Mouse (Mus musculus) right cerebral cortex, adult 2 months (tissue): ENCODE results near the gene Frmpd2.

ENCODE experiments used
- DNase-seq, 2 experiments: peaks; one replicate each; pipeline ENCODE4 v3.0.0; 2021 to 2022; ENCODE audit warnings: low spot score in 2 of 2

Frmpd2 gene

DNA sequence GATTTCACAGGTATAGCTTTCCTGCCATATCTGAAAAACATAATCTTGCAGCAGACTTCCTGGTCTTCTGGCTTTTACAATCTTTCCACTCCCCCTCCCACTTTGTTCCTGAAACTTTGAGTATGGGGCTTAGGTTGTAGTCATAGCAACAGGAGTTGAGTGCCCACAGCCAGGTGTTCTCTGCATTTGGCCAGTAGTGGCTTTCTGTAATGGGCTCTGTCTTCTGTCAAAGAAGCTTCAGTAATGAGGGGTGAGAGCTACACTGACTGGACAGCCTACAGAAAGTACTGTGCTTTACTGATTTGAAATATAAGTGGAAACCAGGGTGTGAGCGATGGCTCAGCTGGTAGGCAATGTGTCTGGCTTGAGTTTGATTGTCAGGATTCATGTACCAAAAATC, 37.2 kb downstream of the Frmpd2 start:
- DNase-seq, result no peak

DNA sequence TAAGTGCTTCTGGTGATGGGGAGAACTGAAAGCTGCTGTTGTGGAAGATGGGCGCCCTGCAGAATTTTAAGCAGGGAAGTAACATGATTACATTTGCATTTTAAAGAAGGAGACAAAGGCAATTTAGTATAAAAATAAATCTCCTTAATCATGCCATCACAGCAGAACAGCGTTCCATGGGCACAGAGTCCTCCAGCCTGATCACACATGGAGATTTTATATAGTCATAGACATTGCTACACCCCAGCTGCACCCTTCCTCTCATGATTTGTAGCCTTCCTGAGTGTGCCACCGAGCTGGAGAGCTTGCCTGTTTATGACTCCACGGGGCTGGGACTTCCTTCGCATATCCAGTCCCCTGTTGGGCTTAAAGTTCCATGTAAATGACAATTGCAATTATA, 42.4 kb downstream of the Frmpd2 start:
- DNase-seq, result no peak

DNA sequence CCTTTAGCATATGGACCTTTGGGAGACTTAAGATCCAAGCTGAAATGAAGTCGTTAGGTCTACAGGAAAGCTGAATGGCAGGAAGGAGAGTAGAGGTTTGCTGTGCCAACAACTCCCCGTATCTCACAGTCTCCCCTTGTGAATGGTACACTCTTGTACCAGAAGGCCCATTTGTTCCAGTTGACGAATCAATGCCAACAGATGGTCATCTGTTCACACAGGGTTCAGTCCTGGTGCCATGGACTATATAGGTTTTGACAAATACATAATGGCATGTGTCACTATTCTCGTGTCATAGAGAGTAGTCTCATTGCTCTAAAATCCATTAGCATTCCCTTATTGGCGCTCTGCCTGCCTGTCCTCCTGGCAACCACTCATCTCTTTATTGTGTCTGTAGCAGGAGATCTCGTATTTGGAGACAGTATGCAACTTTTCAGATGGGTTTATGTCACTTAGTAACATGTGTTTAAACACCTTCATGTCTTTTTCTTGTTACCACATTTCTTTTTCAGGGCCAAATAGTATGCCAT, 43.3 kb downstream of the Frmpd2 start:
- no peak for DNase-seq

DNA sequence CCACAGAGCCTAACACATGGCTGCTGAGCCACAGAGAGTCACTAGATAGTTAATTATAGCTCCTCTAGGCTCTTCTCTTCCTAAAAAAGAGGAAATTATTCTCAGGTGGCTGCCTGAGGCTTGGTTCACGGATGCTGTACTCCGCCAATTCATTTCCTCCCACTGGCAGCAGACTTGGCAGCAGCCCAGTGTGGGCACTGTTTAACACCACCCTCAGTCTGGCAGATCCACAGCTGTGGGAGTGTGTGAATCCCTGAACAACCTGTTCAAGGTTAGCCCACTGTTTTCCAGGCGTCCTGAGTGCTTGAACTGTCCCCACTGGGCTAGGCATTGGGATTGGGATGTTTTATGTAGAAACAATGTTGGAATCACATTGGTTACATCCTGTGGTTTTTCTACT, 50.0 kb downstream of the Frmpd2 start:
- DNase-seq, result peak; percentile 87

DNA sequence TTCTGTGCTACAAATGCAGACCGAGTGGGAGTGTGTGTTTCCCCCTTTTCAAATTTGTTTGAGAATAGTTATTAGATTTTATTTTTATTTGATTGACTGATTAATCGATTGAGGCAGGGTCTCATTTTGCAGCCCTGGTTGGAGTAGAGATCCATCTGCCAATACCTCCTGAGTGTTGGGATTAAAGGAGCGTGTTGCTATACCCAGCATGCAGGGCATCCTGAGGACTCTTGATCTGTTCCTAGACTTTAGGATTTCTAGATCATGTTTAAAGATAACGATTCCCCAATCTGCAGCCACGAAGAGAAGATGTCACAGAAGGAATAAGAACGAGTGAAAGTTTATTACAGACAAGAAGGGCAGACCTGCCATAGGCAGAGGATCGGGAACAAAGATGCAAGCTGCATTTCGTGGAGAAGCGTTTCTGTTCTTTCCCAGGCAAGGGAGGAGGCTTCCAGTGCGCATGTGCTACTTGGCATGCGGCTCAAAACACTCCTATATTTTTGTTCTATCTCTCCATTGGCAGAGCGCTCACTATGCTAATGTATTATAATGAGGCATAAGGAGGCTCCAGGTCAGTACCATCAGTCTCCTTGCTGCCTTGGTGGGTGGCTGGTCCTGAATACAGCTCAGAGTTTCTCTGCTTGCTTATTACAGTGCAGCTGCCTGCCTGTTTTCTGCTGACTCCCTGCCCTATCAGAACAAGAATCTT, 53.9 kb downstream of the Frmpd2 start:
- DNase-seq, result peak; percentile 60 to 65

DNA sequence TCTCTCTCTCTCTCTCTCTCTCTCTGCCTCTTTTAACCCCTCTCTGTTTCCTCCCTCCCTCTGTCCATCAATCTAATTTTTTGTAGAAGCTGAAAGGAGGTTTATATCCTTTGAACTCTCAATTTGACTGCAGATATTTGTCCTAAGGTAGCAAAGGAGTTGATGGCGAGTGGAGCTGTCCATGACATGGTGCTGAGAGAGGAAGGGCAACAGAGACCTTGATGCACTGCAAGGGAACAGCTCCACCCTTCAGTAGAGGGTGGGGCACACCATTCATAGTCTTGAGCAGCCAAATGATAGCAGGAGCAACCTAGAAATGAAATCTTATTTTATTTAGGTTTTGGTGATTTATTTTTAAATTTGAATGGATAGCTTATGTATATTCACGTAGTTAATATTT, 55.1 kb downstream of the Frmpd2 start:
- no peak for DNase-seq

DNA sequence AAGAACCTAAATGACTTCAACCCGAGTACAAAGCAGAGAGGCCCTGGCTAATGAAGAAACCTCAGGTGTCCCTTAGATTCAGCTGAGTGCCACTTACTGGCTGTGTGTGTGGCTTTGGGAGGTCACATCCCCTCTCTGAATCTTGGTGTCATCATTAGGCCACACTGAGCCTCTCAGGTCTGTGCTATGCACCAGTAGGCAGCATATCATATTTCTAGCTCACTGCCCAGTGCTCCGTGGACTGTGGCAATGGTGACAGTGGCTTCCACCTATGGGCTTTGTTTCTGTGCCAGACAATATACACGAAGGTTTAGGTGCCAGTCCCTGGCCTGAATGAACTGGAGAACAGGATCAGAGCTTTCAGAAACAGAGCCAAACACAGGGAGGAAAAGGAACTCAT, 56.4 kb downstream of the Frmpd2 start:
- DNase-seq, result no peak

DNA sequence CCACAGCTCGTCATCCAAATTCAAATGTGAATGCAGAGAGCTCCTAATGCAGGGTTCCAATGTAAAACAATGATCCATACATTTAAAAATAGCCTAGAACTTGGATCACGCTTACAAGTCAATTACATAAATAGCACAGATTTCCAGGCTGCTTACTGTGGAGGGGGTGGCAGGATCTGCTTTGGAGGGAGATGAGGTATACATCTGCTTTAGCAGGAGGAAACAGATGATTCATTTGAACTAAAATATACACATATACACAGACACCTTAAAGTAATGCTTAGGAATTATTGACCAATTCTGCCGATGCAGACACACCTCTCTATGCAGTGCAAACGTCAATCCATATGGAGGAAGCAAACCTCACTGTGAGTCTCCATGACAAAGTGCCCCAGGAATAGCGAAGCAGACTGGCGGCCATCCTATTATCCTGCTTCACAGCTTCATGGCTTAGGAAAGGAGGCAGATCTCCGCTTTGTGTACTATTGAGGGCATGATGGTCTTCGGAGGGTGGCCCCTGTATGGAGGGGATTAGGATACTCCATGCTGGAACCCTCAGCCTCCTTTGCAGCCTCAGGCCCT, 59.9 kb downstream of the Frmpd2 start:
- peak; percentile 55 to 60 for DNase-seq

DNA sequence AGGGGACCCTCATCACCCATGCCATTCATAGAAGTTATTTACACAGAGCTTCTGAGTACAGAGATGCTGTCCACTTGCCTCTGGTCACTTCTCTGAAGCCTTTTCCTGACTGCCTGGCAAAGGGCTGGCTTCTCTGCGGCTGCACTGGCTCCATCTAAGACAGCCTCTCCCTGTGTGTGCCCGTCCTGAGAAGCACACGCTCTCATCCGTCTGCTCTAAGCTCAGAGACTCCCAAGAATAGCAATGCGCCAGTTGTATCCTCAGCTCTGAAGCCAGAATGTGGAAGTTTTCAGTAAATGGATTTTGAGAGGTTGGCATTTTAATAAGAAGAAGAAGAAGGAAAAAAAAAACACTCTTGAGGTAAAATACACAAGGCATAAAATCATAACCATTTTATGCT, 61.3 kb downstream of the Frmpd2 start:
- DNase-seq, result no peak

DNA sequence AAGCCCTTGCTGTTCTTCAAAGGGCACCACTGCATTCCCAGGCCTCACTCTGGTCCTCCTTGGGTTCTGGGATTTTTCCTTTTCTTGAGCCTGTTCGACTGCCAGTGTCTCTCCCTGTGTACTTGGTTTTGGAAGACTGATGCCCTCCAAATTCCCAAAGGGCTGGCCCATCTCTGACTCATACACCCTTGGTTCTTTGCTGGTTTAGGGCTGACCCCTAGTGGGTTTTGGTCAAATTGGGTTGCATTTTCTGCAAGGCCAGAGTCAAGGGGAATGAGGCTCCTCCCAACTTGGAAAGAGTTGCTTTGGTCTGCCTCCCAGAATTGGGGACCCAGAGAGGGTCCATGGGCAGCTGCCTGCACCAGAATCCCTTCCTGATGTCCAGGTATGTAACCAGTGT, 62.0 kb downstream of the Frmpd2 start:
- no peak for DNase-seq

DNA sequence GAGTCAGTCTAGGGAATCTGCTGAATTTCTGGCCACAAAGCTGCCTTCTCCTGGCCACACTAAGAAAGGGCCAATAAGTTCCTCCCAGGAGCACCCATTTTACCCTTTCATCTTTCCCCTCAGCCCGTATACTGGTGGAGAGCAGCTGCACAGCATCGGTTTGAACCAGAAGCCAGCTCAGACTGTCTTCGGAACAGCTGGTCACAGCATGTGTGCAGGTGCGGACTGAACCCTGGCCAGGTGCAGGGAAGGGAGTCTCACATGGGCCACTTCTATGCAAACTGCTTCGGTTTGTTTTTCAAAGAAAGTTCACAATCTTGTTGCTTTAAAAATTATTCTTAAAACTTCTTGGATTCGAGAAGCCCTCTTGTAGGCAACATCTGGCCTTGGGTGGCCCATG, 63.8 kb downstream of the Frmpd2 start:
- DNase-seq, result no peak

DNA sequence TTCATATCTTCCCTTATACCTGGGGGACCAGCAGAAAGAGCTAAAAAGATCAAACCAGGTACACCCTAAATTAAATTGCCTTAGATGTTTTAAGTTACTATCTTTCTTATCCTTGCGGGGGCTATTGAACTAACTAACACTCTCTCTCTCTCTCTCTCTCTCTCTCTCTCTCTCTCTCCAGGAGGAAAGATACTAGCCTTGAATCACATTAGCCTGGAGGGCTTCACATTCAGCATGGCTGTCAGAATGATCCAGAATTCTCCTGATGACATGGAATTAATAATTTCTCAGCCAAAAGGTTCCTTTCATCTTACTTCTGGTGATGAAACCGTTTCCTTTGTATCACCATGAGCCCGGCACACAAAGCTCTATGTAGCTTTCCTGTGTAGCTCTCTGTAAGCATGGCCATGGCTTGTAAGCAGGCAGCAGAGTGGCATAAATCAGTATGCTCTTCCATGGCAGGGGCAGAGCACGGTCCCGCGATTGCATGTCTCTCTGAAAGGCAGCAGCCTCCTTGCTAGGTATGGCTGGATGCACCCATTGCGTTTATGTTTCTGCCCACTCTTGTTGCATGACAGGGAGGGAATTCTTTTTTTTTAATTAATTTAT, 68.2 kb downstream of the Frmpd2 start:
- DNase-seq, result no peak

DNA sequence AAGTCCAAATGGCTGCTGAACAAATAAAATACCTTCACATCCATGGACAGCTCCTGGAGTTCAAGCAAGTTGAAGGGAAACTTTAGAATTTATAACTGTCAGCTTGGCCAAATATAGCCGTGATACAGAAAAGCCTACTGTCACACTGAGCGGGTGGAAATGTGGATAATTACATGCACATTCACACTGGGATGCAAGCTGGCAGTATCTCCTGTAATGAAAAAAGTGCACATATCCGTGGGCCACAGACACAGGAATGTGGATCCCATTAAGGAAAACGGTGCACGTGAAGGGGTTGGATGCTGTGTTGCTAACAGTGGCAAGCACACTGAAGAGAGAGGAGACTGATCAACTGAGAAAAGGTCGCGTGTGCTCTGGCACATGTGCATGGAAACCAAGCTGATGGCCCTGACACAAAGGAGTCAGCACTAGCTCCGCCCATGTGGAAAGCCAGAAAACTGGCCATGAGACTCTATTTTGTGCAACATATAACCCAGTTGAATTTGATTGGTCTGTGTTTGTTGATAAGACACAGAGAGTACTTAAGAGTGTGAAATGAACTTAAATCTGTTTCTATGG, 74.2 kb downstream of the Frmpd2 start:
- no peak for DNase-seq

DNA sequence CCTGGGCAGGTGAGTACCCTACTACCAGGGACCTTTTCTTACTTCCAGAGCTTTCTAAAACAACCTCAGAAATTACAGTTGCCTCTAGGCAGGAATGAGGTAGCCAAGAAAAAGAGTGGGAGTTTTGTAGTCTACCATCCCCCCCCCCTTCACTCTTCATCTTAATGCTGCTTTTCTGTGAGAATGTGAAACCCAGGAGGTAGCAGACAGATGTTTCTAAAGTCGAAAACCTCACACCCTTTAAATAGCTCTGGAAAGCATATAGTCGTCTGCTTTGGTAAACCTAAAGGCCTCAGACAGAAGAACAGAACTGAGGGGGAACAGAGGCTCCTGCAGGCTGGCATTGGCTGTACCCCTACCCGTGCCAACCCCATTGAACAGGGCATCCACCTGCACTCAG, 77.2 kb downstream of the Frmpd2 start:
- DNase-seq, result no peak

DNA sequence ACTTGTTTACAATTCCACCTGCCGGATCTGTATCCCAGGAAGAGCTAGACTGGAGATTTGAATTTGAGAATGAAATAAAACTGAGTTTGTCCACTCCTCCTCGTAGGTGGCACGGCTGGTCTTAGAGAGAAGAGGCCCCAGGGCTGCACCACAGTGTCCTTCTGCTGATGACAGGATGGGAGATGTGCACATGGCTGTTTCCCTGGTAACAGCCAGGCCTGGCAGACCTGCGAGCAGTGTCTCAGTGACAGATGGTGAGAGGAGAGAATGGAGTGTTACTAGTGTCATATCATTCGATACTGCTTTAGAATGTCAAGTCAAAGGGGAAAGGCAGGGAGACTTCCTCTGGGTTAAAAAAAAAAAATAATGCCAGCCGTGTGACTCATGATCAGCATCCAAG, 78.4 kb downstream of the Frmpd2 start:
- DNase-seq, result no peak

DNA sequence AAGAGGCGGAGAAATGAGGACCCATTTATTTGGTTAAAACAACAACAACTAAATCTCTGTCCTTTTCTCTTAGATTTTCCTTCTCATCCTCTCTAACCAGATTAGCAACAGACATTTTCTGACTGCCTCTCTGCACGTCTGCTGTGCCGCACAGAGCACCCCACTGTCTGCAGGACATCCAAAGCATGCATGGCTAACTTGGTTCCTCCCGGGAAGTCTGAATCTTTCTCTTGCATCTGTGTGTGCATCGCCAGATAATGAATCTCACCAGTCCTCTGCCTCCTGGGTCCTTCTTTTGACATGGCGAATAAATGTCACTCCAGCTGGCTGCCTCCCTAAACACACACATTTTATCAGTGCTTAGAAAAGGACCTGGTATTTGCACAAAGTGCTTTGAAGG, 99.2 kb downstream of the Frmpd2 start:
- DNase-seq, result no peak

DNA sequence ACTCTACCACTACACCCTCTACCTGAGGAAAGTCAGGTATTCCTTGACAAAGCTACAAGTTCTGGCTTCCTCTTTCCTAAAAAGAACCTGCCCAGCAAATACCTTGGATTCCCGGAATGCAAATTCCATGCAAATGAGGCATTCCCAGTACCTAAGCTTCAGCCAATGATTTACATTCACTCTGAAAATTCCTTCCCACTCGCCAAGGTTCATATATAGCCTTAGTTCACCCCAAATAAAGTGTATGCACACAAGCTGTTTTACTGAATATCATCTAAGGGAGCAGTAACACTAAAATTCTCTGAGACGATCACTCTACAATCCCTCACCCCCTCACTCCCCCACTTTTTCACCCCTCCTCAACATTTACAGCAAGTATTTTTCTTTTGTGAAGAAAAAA, 102.1 kb downstream of the Frmpd2 start:
- no peak for DNase-seq

DNA sequence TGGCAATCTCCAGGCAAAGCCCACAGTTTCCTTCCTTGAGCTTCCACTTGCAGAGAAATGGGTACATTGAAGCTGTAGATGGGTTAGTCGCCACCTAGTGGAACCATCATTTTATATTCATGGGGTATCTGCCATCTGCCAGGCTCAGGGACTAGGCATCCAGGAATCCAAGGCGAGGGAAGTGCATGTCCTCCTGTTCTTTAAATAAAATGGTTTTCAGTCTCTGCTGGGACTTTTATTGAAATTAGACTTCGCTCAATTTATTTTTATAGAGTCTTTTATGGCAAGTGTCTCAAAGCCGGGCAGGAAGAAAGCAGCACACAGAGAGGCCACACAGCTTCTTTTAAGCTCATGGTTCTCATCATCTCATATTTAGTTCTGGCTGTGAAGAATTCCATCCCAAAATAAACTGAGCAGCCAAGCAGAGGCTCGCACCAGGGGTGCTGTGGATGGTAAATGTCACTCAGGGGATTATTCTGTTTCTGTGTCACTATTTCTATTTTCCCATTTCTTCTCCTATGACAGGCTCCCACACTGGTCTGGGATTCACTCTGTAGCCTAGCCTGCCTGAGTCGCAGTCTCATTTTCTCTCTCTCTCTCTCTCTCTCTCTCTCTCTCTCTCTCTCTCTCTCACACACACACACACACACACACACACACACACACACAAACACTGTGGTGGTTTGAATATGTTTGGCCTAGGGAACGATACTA, 108.4 kb downstream of the Frmpd2 start:
- peak; percentile 38 to 40 for DNase-seq

DNA sequence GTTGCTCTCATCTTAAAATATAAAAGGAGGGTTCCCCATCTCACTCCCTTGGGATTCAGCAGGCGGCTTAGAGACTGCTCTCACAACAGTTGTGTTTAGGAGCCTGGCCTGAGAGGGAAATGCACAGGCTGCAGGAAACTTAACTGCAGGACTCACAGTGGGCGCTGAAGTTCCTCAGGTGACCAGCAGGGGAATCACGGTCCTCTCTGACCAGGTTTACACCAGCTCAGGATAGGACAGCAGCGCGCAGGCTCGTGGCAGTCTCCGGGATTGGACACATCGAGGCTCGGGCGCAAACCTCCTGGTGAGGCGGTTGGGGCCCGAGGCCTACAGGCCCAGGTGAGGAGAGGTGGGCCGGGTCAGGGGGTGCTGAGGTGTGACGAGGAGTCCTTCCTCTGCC, 117.5 kb downstream of the Frmpd2 start, which contains the start of gene Ptpn20:
Ptpn20 (plus strand) TSS at position 257 of the 400 bp plus-strand sequence.
- no peak for DNase-seq

DNA sequence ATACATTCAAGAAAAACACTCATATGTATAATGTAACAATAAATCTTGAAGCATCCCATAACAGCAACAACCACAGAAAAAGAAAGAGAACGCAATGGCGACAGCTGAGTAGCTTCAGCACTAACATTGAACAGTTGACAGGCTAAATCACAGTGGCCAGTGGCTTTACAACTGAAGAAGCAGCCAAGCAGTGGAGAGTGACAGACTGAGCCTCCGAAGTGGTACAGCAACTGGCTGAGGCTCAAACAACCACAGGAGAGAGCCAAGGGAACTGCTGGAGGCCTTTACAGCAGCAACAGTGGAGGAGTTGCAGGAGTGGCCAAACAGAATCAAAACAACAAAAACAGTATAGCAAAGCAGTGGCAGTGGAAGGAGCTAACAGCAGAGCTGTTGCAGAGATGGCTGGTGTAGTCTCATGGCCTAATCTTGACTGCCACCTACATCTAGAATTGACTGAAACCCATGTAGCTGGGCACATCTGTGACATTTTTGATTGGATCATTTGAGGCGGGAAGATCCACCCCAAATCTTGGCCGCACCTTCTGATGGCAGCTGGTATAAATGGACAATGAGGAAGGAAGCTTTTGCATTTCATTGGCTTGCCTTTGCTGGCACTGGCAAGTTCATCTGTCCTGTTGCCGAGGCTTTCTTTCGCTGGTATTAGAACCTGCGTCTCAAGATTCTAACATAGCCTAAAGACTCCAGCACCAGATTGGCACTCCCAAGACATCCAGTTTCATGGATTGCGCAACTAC, 127.1 kb downstream of the Frmpd2 start:
- DNase-seq, result no peak

DNA sequence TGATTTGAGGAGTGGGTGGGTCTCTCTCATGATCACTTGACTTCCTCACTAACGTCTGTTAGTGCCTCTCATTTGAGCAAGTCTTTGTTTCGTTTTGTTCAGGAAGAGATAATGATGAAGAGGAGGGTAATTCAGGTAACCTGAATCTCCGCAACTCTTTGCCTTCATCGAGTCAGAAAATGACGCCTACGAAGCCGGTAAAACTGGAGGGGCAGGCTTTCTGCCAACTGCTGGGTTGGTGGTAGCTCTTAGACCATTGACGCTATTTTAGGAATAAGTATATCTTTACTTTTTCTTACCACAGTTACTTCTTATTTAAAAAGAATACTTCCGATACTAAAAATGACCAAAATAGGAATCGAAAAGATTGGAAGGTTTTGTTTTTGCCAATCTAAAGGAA, 135.9 kb downstream of the Frmpd2 start:
- peak; percentile 36 to 41 for DNase-seq
